Mouse (Mus musculus) neural tube, embryonic 14.5 days (tissue): Measurements from ENCODE around the gene Trp53tg5. TPM values are rescaled to one million over a fixed set of nuclear protein-coding genes. Genes with fewer than 3 reads are reported as not detected.

Source experiments
- ATAC-seq: fragments of 200-750 bp; cut with Nextera tagmentation; 2 replicates; pipeline ENCODE4 v1.8.0; 2017; ENCODE audit warnings: low read depth, mild to moderate bottlenecking, moderate TSS enrichment, moderate library complexity
- H3K27ac ChIP-seq: fragments of 300-500 bp; sonication (generic); 2 replicates; pipeline ENCODE4 v1.5.1; 2014; ENCODE audit warnings: low read depth, mild to moderate bottlenecking, control low read depth, low read length, moderate library complexity, mixed read lengths
- H3K27me3 ChIP-seq: fragments of 300-500 bp; sonication (generic); 2 replicates; pipeline ENCODE4 v1.6.1; 2014; ENCODE audit warnings: low read length; ENCODE audit not compliant: control insufficient read depth, insufficient read depth
- H3K36me3 ChIP-seq: fragments of 300-500 bp; sonication (generic); 2 replicates; pipeline ENCODE4 v1.6.1; 2014; ENCODE audit warnings: low read length, mixed read lengths; ENCODE audit not compliant: control insufficient read depth, insufficient read depth
- H3K4me1 ChIP-seq: fragments of 300-500 bp; sonication (generic); 2 replicates; pipeline ENCODE4 v1.6.1; 2014; ENCODE audit warnings: low read length; ENCODE audit not compliant: control insufficient read depth, insufficient read depth
- H3K4me2 ChIP-seq: fragments of 300-500 bp; sonication (generic); 2 replicates; pipeline ENCODE4 v1.6.1; 2014; ENCODE audit warnings: mild to moderate bottlenecking, low read depth, low read length, control low read depth
- H3K4me3 ChIP-seq: fragments of 300-500 bp; sonication (generic); 2 replicates; pipeline ENCODE4 v1.5.1; 2014; ENCODE audit warnings: low read depth, low read length, control low read depth, mixed read lengths
- H3K9ac ChIP-seq: fragments of 300-500 bp; sonication (generic); replicated peaks from 2 replicates; pipeline ENCODE4 v1.6.1; 2014; ENCODE audit warnings: low read depth, mild to moderate bottlenecking, control low read depth, low read length, mixed read lengths
- H3K9me3 ChIP-seq: fragments of 300-500 bp; sonication (generic); 2 replicates; pipeline ENCODE4 v1.6.1; 2016; ENCODE audit warnings: low read length; ENCODE audit not compliant: control insufficient read depth
- WGBS: fragments of 180-500 bp; shearing (Covaris S2); extraction: QIAGEN DNeasy Blood & Tissue Kit; methylation state at CpG from one replicate; pipeline ENCODE4 v1.1.7; 2014; 5-methylcytosine and 5-hydroxymethylcytosine counted together
- polyA plus RNA-seq: library from polyadenylated mRNA; unstranded; fragments of >200 nt; fragmentation: Nextera tagmentation; extraction: Ambion mirVana; gene quantifications from 2 replicates; pipeline ENCODE4 v1.2.1, GENCODE M21; 2014

Trp53tg5 gene
- not detected in 2 replicates for polyA plus RNA-seq

- Histone ChIP-seq H3K9me3 (no peaks in the 10 kb centered on the region), H3K27ac (no peak within 1 kb of the TSS), H3K4me1 (no peaks in the 10 kb centered on the region), H3K27me3 (no peaks in the 10 kb centered on the region), H3K4me3 (no peak within 1 kb of the TSS), H3K9ac (no peak within 1 kb of the TSS), H3K4me2 (no peak within 1 kb of the TSS), H3K36me3 (peaks cover 16% of the 10 kb centered on the region; the same call in 1 of the 2 replicates)
- 82% methylated on average over 6 of the region's 6 CpGs for WGBS
- no peak for ATAC-seq
These were observed at the start of gene Trp53tg5 for GRCm38 (mm10) chr2:164473624-164474023. Gene Trp53tg5 (minus strand): TSS chr2:164473724.

- Histone ChIP-seq H3K36me3 (no peaks in the 10 kb centered on the region), H3K27me3 (no peaks in the 10 kb centered on the region), H3K4me2 (no peak overlapping the region), H3K27ac (no peak overlapping the region), H3K4me1 (no peaks in the 10 kb centered on the region), H3K9me3 (no peaks in the 10 kb centered on the region), H3K9ac (no peak overlapping the region), H3K4me3 (no peak overlapping the region)
- ATAC-seq, result no peak
- WGBS, result 35% methylated on average over 8 of the region's 8 CpGs
These were observed 48.8 kb upstream of the Trp53tg5 start for GRCm38 (mm10) chr2:164522280-164522679.

GRCm38 (mm10) chr2:164521841-164522240 lies 48.3 kb upstream of the Trp53tg5 start:
- Histone ChIP-seq H3K4me1 (no peaks in the 10 kb centered on the region), H3K4me2 (no peak overlapping the region), H3K27me3 (no peaks in the 10 kb centered on the region), H3K9me3 (no peaks in the 10 kb centered on the region), H3K9ac (no peak overlapping the region), H3K36me3 (no peaks in the 10 kb centered on the region), H3K27ac (no peak overlapping the region), H3K4me3 (no peak overlapping the region)
- 18% methylated on average over 11 of the region's 11 CpGs for WGBS
- ATAC-seq, result no peak

GRCm38 (mm10) chr2:164520782-164521181 lies 47.3 kb upstream of the Trp53tg5 start:
- Histone ChIP-seq H3K4me3 (no peak overlapping the region), H3K36me3 (no peaks in the 10 kb centered on the region), H3K4me1 (no peaks in the 10 kb centered on the region), H3K9me3 (no peaks in the 10 kb centered on the region), H3K4me2 (no peak overlapping the region), H3K9ac (no peak overlapping the region), H3K27me3 (no peaks in the 10 kb centered on the region), H3K27ac (no peak overlapping the region)
- ATAC-seq, result no peak
- WGBS, result 11% methylated on average over 3 of the region's 3 CpGs

GRCm38 (mm10) chr2:164519171-164519526 lies 45.6 kb upstream of the Trp53tg5 start:
- Histone ChIP-seq H3K4me1 (no peaks in the 10 kb centered on the region), H3K27ac (no peak overlapping the region), H3K4me2 (no peak overlapping the region), H3K27me3 (no peaks in the 10 kb centered on the region), H3K36me3 (no peaks in the 10 kb centered on the region), H3K9ac (no peak overlapping the region), H3K9me3 (no peaks in the 10 kb centered on the region), H3K4me3 (no peak overlapping the region)
- ATAC-seq, result no peak
- 48% methylated on average over 6 of the region's 6 CpGs for WGBS

GRCm38 (mm10) chr2:164518266-164519170 lies 45.0 kb upstream of the Trp53tg5 start:
- Histone ChIP-seq H3K27ac (no peak overlapping the region), H3K4me1 (no peaks in the 10 kb centered on the region), H3K4me2 (no peak overlapping the region), H3K27me3 (no peaks in the 10 kb centered on the region), H3K9me3 (no peaks in the 10 kb centered on the region), H3K4me3 (no peak overlapping the region), H3K36me3 (no peaks in the 10 kb centered on the region), H3K9ac (no peak overlapping the region)
- no peak for ATAC-seq
- 58% methylated on average over 11 of the region's 11 CpGs for WGBS

GRCm38 (mm10) chr2:164517485-164518221 lies 44.1 kb upstream of the Trp53tg5 start:
- WGBS, result 43% methylated on average over 8 of the region's 10 CpGs
- no peak for ATAC-seq

GRCm38 (mm10) chr2:164516592-164516991 lies 43.1 kb upstream of the Trp53tg5 start:
- no peaks in the 10 kb centered on the region for H3K9me3 ChIP-seq
- ATAC-seq, result no peak
- WGBS, result 88% methylated on average over 11 of the region's 11 CpGs

More at GRCm38 (mm10) chr2:164517485-164518221, 44.1 kb upstream of the Trp53tg5 start:
- no peak overlapping the region for H3K4me2 ChIP-seq
- H3K27me3 ChIP-seq, result no peaks in the 10 kb centered on the region
- no peak overlapping the region for H3K27ac ChIP-seq
- no peaks in the 10 kb centered on the region for H3K9me3 ChIP-seq
- no peak overlapping the region for H3K9ac ChIP-seq
- no peaks in the 10 kb centered on the region for H3K36me3 ChIP-seq
- H3K4me3 ChIP-seq, result no peak overlapping the region
- no peaks in the 10 kb centered on the region for H3K4me1 ChIP-seq

GRCm38 (mm10) chr2:164515897-164516296 lies 42.4 kb upstream of the Trp53tg5 start:
- Histone ChIP-seq H3K4me2 (no peak overlapping the region), H3K27ac (no peak overlapping the region), H3K9me3 (no peaks in the 10 kb centered on the region), H3K4me3 (no peak overlapping the region), H3K27me3 (no peaks in the 10 kb centered on the region), H3K9ac (no peak overlapping the region), H3K36me3 (no peaks in the 10 kb centered on the region), H3K4me1 (no peaks in the 10 kb centered on the region)
- no peak for ATAC-seq
- 69% methylated on average over 9 of the region's 9 CpGs for WGBS

More at GRCm38 (mm10) chr2:164516592-164516991, 43.1 kb upstream of the Trp53tg5 start:
- H3K4me3 ChIP-seq, result no peak overlapping the region
- H3K4me2 ChIP-seq, result no peak overlapping the region
- no peak overlapping the region for H3K9ac ChIP-seq
- H3K27me3 ChIP-seq, result no peaks in the 10 kb centered on the region
- H3K4me1 ChIP-seq, result no peaks in the 10 kb centered on the region
- H3K36me3 ChIP-seq, result no peaks in the 10 kb centered on the region
- H3K27ac ChIP-seq, result no peak overlapping the region
